Mouse (Mus musculus) liver, postnatal 0 days (tissue): Measurements from ENCODE around the gene Wscd2.

Experiments used
- CTCF ChIP-seq: sonication (generic); IDR thresholded peaks from 2 replicates; pipeline ENCODE4 v1.5.1; 2016; ENCODE audit warnings: antibody characterized with exemption, low read depth
- EP300 ChIP-seq: IDR thresholded peaks from 2 replicates; pipeline ENCODE4 v1.6.1; 2016; ENCODE audit warnings: antibody characterized with exemption, low read depth, mild to moderate bottlenecking

DNA sequence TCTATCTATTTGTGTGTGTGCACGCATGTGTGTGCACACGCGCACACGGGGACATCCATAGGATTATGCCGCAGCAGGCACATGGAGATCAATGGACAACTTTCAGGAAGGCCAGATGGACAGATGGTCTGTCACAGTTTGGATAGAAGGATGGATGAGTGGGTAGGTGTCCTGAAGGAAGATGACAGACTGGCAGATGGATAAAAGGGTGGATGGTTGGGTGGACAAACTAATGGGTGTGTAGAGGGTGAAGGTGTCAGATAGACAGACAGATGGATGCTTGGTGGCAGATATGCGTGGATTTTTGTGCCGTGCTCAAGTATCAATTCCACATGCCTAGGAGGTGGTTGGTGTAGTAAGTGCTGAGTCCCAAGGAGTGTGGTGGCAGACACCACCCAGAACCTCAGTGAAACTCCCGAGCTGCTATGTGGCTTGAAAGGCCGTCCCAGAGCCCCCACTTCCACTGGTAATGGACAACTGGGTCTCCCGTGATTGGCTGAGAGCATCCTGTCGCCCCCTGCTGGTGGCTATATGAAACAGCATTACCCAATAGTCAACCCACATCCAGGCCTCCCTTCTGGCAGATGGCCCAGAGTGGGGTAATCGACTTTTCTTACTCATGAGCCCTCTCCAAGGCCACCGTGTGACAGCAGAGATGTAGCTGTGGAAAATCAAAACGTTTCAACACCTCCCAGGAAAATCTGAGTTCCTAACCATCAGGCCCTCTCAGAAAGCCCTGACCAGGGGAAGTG lies 58.0 kb downstream of the Wscd2 start:
- TF ChIP-seq CTCF (peak; percentile 62), EP300 (no peak)
